ENCODE assay signal across 9 mouse cellular contexts in genomic region chr3:144760592-144761309, GRCm38 (mm10). TPM values are rescaled to one million over a fixed set of nuclear protein-coding genes. Genes with fewer than 3 reads are reported as not detected.
DNase-seq lines count a peak whose midpoint lies in the region; ATAC-seq and TF ChIP-seq lines count a peak whose summit lies in the region.
"Had no signal": no experiment of that assay in that cellular context is flagged by ENCODE, and none has a peak within 500 bp of the region (broad histone marks: within the 10 kb centered on the region; RNA-seq: fewer than 3 reads in every experiment).

Clca3a1 (minus strand) TSS chr3:144760977.

- no peaks in the 10 kb centered on the region for H3K27me3 ChIP-seq in heart, adult 2 months (ENCODE audit: control insufficient read depth, insufficient read depth, low read length)
- H3K27me3 ChIP-seq in intestine, postnatal 0 days (replicated peaks; ENCODE audit: control insufficient read depth, insufficient read depth, low read length): no peaks in the 10 kb centered on the region

- ATAC-seq in intestine, postnatal 0 days: peak; percentile 77
- ATAC-seq: forebrain, embryonic 16.5 days had no signal

- TF ChIP-seq CTCF in heart, adult 2 months (IDR thresholded peaks at IDR 0.05): no peak
- TF ChIP-seq CTCF in intestine, postnatal 0 days (IDR thresholded peaks at IDR 0.05; ENCODE audit: low read depth): no peak
- TF ChIP-seq CTCF in layer of hippocampus, adult 2 months (conservative IDR thresholded peaks at IDR 0.05): no peak

- DNase-seq in heart, adult 11 months: peak; percentile 85
- DNase-seq in heart, adult 2 months: no peak
- peak; percentile 39 for DNase-seq in adrenal gland, postnatal 14 days
- DNase-seq in lung, postnatal 36 days: peak; percentile 43
- no peak for DNase-seq in gastrocnemius, postnatal 36 days
- DNase-seq in frontal cortex, postnatal 14 days (ENCODE audit: low spot score in 2 of 2): no peak
- DNase-seq in layer of hippocampus, adult 2 months (ENCODE audit: low spot score in 2 of 2): no peak

- no peak for TF ChIP-seq POLR2A in heart, adult 2 months (IDR thresholded peaks at IDR 0.05; ENCODE audit: insufficient read depth, low read depth, low read length)

- H3K4me1 ChIP-seq in heart, adult 2 months (ENCODE audit: control insufficient read depth, insufficient read depth, low read length): peaks cover 1% of the 10 kb centered on the region; the same call in 1 of the 2 replicates
- 0 out of 2 replicates have a peak, but pooled peaks cover 5% of the 10 kb centered on the region for H3K4me1 ChIP-seq in intestine, postnatal 0 days (replicated peaks; ENCODE audit: control insufficient read depth, insufficient read depth, low read length)

- 29% methylated on average over 11 of the region's 11 CpGs for WGBS in heart, adult 2 months
- 16% methylated on average over 9 of the region's 11 CpGs for WGBS in intestine, postnatal 0 days

- H3K9ac ChIP-seq in heart, adult 2 months (ENCODE audit: low read depth, low read length): no peak within 1 kb of the TSS
- no peak within 1 kb of the TSS for H3K9ac ChIP-seq in intestine, postnatal 0 days (ENCODE audit: low read depth, low read length)

- no peaks in the 10 kb centered on the region for H3K9me3 ChIP-seq in intestine, postnatal 0 days (ENCODE audit: control insufficient read depth)

- H3K4me3 ChIP-seq in heart, adult 2 months: no peak within 1 kb of the TSS
- peak within 1 kb of the TSS; percentile 20 for H3K4me3 ChIP-seq in intestine, postnatal 0 days (ENCODE audit: low read depth, low read length)
- no peak within 1 kb of the TSS for H3K4me3 ChIP-seq in layer of hippocampus, adult 2 months

- H3K79me2 ChIP-seq in heart, adult 2 months (replicated peaks; ENCODE audit: control insufficient read depth, insufficient read depth, low read length): no peaks in the 10 kb centered on the region

- no peak for TF ChIP-seq EP300 in heart, adult 2 months (IDR thresholded peaks at IDR 0.05; ENCODE audit: insufficient read depth, low read depth, low read length)

- no peak within 1 kb of the TSS for H3K27ac ChIP-seq in heart, adult 2 months
- H3K27ac ChIP-seq in intestine, postnatal 0 days (ENCODE audit: low read depth, low read length): peak within 1 kb of the TSS; percentile 46; the same call in 1 of the 2 replicates
- no peak within 1 kb of the TSS for H3K27ac ChIP-seq in layer of hippocampus, adult 2 months

- H3K36me3 ChIP-seq in heart, adult 2 months (ENCODE audit: control insufficient read depth, insufficient read depth, low read length): no peaks in the 10 kb centered on the region
- no peaks in the 10 kb centered on the region for H3K36me3 ChIP-seq in intestine, postnatal 0 days (ENCODE audit: control insufficient read depth, insufficient read depth)

- intact Hi-C loops in heart, adult 2 months (cut with DNase I): no loop called here
- intact Hi-C loops in gastrocnemius, postnatal 36 days (cut with DNase I): no loop called here

- H3K4me2 ChIP-seq in intestine, postnatal 0 days (replicated peaks; ENCODE audit: low read depth): peak within 1 kb of the TSS; percentile 57

RNA-seq across cellular contexts. Expression of gene Clca3a1, which starts in this region (rescaled TPM):
- total RNA-seq in heart, adult 2 months (2021): 1 to 10 TPM in 1 of 2 experiments, under 1 TPM in 1; 0.76 to 1.0 TPM
- polyA plus RNA-seq in heart, adult 2 months (2012; rRNA removed): 0.96 and 0.97 TPM in 2 replicates
- 8.4 and 8.9 TPM in 2 replicates for total RNA-seq in adrenal gland, postnatal 14 days (2021)
- 3.9 and 4.0 TPM in 2 replicates for polyA plus RNA-seq in intestine, postnatal 0 days (2015; fragmentation: Nextera tagmentation; extraction: Ambion mirVana)
- total RNA-seq in gastrocnemius, postnatal 36 days (2021): under 1 TPM in 1 of 2 experiments, not detected in 1; 0.15 TPM
- under 1 TPM; 0.12 to 0.13 TPM for total RNA-seq in layer of hippocampus, adult 2 months (2021)

Comparison
In these comparisons a context has a peak if more than half of its experiments do, and no peak if none do; other contexts are left out.
1. DNase-seq: peak in heart, adult 11 months (single experiment), adrenal gland, postnatal 14 days (single experiment) and lung, postnatal 36 days (single experiment); none in heart, adult 2 months (0 of 2), gastrocnemius, postnatal 36 days (0 of 2), frontal cortex, postnatal 14 days (0 of 2) and layer of hippocampus, adult 2 months (0 of 2).